Mouse (Mus musculus) brain, embryonic 14.5 days (tissue): ENCODE measurements at regions not wholly inside any gene's neighbourhood (a gene's known extent, or its start where the extent isn't known, plus 50 kb on each side); places are given as distances from the start of the nearest gene placed in this dataset.

ENCODE experiments used
- CTCF ChIP-seq: fragments of 200-500 bp; IDR thresholded peaks from 2 replicates; pipeline ENCODE4 v1.5.1; 2012; ENCODE audit warnings: inconsistent platforms, mild to moderate bottlenecking, moderate library complexity, borderline replicate concordance; ENCODE audit not compliant: insufficient read depth, insufficient read length; ENCODE audit errors: extremely low read depth
- POLR2A ChIP-seq: fragments of 200-500 bp; IDR thresholded peaks from 2 replicates; pipeline ENCODE4 v1.6.1; 2012; ENCODE audit warnings: mild to moderate bottlenecking, inconsistent platforms, borderline replicate concordance; ENCODE audit not compliant: poor library complexity, insufficient read depth, insufficient read length, severe bottlenecking; ENCODE audit errors: extremely low read depth

DNA sequence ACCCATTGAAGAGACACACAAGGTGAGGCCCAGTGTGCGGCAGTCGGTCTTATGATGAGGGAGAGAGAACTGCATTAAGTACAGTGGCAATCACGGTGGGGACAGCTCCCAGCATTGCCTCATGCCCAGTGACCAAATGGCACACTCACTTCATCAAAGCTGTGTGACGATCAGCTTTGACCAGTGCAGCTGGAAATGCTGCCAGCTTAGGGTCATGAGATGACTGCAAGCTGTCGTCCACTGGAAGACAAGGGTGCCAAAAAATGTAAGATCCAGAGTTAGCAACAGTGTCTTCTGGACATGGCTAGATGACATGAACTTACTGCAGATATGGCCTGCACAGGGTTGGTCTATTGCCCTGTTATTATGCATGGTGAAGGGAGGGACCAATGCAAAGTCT is 114.0 kb downstream of the Irs2 start:
- TF ChIP-seq POLR2A (no peak), CTCF (no peak)
